Mouse (Mus musculus) limb, embryonic 13.5 days (tissue): Measurements from ENCODE around the gene Pcsk4. TPM values are rescaled to one million over a fixed set of nuclear protein-coding genes. Genes with fewer than 3 reads are reported as not detected.

ENCODE experiments used
- ATAC-seq: fragments of 200-750 bp; cut with Nextera tagmentation; 2 replicates; pipeline ENCODE4 v1.8.0; 2017; ENCODE audit warnings: low read depth, moderate number of reproducible peaks, moderate TSS enrichment; ENCODE audit not compliant: low FRiP score
- H3K27ac ChIP-seq: fragments of 300-500 bp; sonication (generic); 2 replicates; pipeline ENCODE4 v1.5.1; 2015; ENCODE audit warnings: inconsistent platforms, mild to moderate bottlenecking, moderate library complexity
- H3K27me3 ChIP-seq: fragments of 300-500 bp; sonication (generic); 2 replicates; pipeline ENCODE4 v1.6.1; 2015; ENCODE audit warnings: mild to moderate bottlenecking, inconsistent platforms
- H3K36me3 ChIP-seq: fragments of 300-500 bp; sonication (generic); 2 replicates; pipeline ENCODE4 v1.6.1; 2015; ENCODE audit warnings: inconsistent platforms, mild to moderate bottlenecking, moderate library complexity
- H3K4me1 ChIP-seq: fragments of 300-500 bp; sonication (generic); 2 replicates; pipeline ENCODE4 v1.6.1; 2015; ENCODE audit warnings: inconsistent platforms
- H3K4me2 ChIP-seq: fragments of 300-500 bp; sonication (generic); replicated peaks from 2 replicates; pipeline ENCODE4 v1.6.1; 2015; ENCODE audit warnings: inconsistent platforms, mild to moderate bottlenecking, moderate library complexity
- H3K4me3 ChIP-seq: fragments of 300-500 bp; sonication (generic); 2 replicates; pipeline ENCODE4 v1.5.1; 2015; ENCODE audit warnings: moderate library complexity, mild to moderate bottlenecking, inconsistent platforms
- H3K9ac ChIP-seq: fragments of 300-500 bp; sonication (generic); 2 replicates; pipeline ENCODE4 v1.6.1; 2015; ENCODE audit warnings: mild to moderate bottlenecking, inconsistent platforms
- H3K9me3 ChIP-seq: fragments of 300-500 bp; sonication (generic); 2 replicates; pipeline ENCODE4 v1.6.1; 2016; ENCODE audit warnings: inconsistent platforms
- WGBS: fragments of 180-500 bp; shearing (Covaris S2); methylation state at CpG from one replicate; pipeline ENCODE4 v1.1.7; 2015; 5-methylcytosine and 5-hydroxymethylcytosine counted together
- polyA plus RNA-seq: library from polyadenylated mRNA; unstranded; fragments of >200 nt; fragmentation: Nextera tagmentation; extraction: Ambion mirVana; gene quantifications from 2 replicates; pipeline ENCODE4 v1.2.1, GENCODE M21; 2015

Gene Pcsk4
- polyA plus RNA-seq, 1 experiment from 2014 or later: 4.8 TPM

- H3K4me3 ChIP-seq: peak overlapping the region; percentile 99
- peaks cover 32% of the 10 kb centered on the region for H3K36me3 ChIP-seq
- no peaks in the 10 kb centered on the region for H3K9me3 ChIP-seq
- peak overlapping the region; percentile 100 for H3K9ac ChIP-seq
- 33% methylated on average over 14 of the region's 14 CpGs for WGBS
- peak overlapping the region; percentile 95; the same call in 1 of the 2 replicates for H3K27ac ChIP-seq
- H3K4me1 ChIP-seq: peaks cover 39% of the 10 kb centered on the region
- ATAC-seq: no peak
- H3K27me3 ChIP-seq: peaks cover 18% of the 10 kb centered on the region
- H3K4me2 ChIP-seq: peak overlapping the region; percentile 99
These were observed 36.0 kb downstream of the Pcsk4 start for GRCm38 (mm10) chr10:80293325-80293724.

- peaks cover 10% of the 10 kb centered on the region for H3K27me3 ChIP-seq
- H3K9me3 ChIP-seq: no peaks in the 10 kb centered on the region
- peaks cover 39% of the 10 kb centered on the region for H3K36me3 ChIP-seq
- ATAC-seq: peak; percentile 84
- peaks cover 39% of the 10 kb centered on the region for H3K4me1 ChIP-seq
- peak within 1 kb of the TSS; percentile 100 for H3K9ac ChIP-seq
- H3K4me2 ChIP-seq: peak within 1 kb of the TSS; percentile 99
- WGBS: under 1% methylated on average over 72 of the region's 72 CpGs
- peak within 1 kb of the TSS; percentile 95 for H3K27ac ChIP-seq
- H3K4me3 ChIP-seq: peak within 1 kb of the TSS; percentile 99
These were observed 36.8 kb downstream of the Pcsk4 start, which contains the start of gene Rps15 for GRCm38 (mm10) chr10:80292251-80293146. Gene Rps15 (plus strand): TSS chr10:80292453.

DNA sequence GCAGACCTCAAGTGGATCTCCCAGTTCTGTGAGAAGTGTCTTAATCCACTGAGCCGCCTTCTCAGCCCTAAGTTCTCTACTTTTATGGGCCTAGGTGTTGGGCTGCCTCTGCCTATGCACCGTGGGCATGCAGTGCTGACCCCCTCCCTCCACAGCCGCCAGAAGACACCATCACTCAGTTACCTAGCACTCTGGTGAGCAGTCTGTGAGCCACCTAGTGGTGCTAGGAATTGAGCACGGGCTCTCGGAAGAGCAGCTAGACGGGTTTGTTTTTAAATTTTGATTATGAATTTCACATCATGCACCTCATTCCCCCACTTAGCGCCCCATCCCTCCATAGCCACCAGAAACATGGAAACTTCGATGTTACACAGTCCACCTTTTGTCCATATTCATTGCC is 40.6 kb downstream of the Pcsk4 start:
- no peak for ATAC-seq
- Histone ChIP-seq H3K9me3 (no peaks in the 10 kb centered on the region), H3K27me3 (no peaks in the 10 kb centered on the region), H3K36me3 (peaks cover 62% of the 10 kb centered on the region), H3K4me3 (no peak overlapping the region), H3K4me2 (no peak overlapping the region), H3K4me1 (peaks cover 10% of the 10 kb centered on the region), H3K9ac (no peak overlapping the region), H3K27ac (no peak overlapping the region)
- WGBS: 70% methylated on average over 8 of the region's 8 CpGs

- ATAC-seq: no peak
- no peak overlapping the region for H3K4me3 ChIP-seq
- H3K27ac ChIP-seq: no peak overlapping the region; the same call in 1 of the 2 replicates
- H3K9me3 ChIP-seq: no peaks in the 10 kb centered on the region
- H3K9ac ChIP-seq: no peak overlapping the region
- peaks cover 4% of the 10 kb centered on the region for H3K4me1 ChIP-seq
- H3K27me3 ChIP-seq: no peaks in the 10 kb centered on the region
- peaks cover 62% of the 10 kb centered on the region for H3K36me3 ChIP-seq
- H3K4me2 ChIP-seq: no peak overlapping the region
- WGBS: 91% methylated on average over 12 of the region's 12 CpGs
These were observed 41.2 kb downstream of the Pcsk4 start for GRCm38 (mm10) chr10:80288097-80288496.

GRCm38 (mm10) chr10:80285222-80286070 is 43.9 kb downstream of the Pcsk4 start:
- H3K36me3 ChIP-seq: peaks cover 88% of the 10 kb centered on the region
- no peaks in the 10 kb centered on the region for H3K9me3 ChIP-seq
- H3K27me3 ChIP-seq: no peaks in the 10 kb centered on the region
- H3K9ac ChIP-seq: no peak overlapping the region
- H3K4me2 ChIP-seq: no peak overlapping the region
- H3K4me3 ChIP-seq: no peak overlapping the region
- no peaks in the 10 kb centered on the region for H3K4me1 ChIP-seq
- WGBS: 78% methylated on average over 15 of the region's 15 CpGs
- ATAC-seq: no peak
- no peak overlapping the region for H3K27ac ChIP-seq

- no peak overlapping the region for H3K27ac ChIP-seq
- no peak for ATAC-seq
- H3K9ac ChIP-seq: no peak overlapping the region
- H3K36me3 ChIP-seq: peaks cover 98% of the 10 kb centered on the region
- 90% methylated on average over 20 of the region's 20 CpGs for WGBS
- H3K27me3 ChIP-seq: no peaks in the 10 kb centered on the region
- no peak overlapping the region for H3K4me2 ChIP-seq
- no peaks in the 10 kb centered on the region for H3K9me3 ChIP-seq
- no peaks in the 10 kb centered on the region for H3K4me1 ChIP-seq
- H3K4me3 ChIP-seq: no peak overlapping the region
These were observed 46.5 kb downstream of the Pcsk4 start for GRCm38 (mm10) chr10:80282481-80283441.

GRCm38 (mm10) chr10:80281921-80282371 is 47.4 kb downstream of the Pcsk4 start:
- no peak overlapping the region for H3K27ac ChIP-seq
- no peaks in the 10 kb centered on the region for H3K9me3 ChIP-seq
- H3K4me1 ChIP-seq: no peaks in the 10 kb centered on the region
- peaks cover 98% of the 10 kb centered on the region for H3K36me3 ChIP-seq
- H3K9ac ChIP-seq: no peak overlapping the region
- no peak overlapping the region for H3K4me3 ChIP-seq
- WGBS: 78% methylated on average over 8 of the region's 8 CpGs
- H3K27me3 ChIP-seq: no peaks in the 10 kb centered on the region
- H3K4me2 ChIP-seq: no peak overlapping the region
- ATAC-seq: no peak

- H3K4me3 ChIP-seq: no peak overlapping the region
- WGBS: 85% methylated on average over 7 of the region's 7 CpGs
- peaks cover 96% of the 10 kb centered on the region for H3K36me3 ChIP-seq
- no peak overlapping the region for H3K4me2 ChIP-seq
- H3K9ac ChIP-seq: no peak overlapping the region
- ATAC-seq: no peak
- H3K4me1 ChIP-seq: no peaks in the 10 kb centered on the region
- H3K27me3 ChIP-seq: no peaks in the 10 kb centered on the region
- H3K27ac ChIP-seq: no peak overlapping the region
- H3K9me3 ChIP-seq: no peaks in the 10 kb centered on the region
These were observed 48.0 kb downstream of the Pcsk4 start for GRCm38 (mm10) chr10:80281304-80281703.

GRCm38 (mm10) chr10:80279273-80279672 is 50.0 kb downstream of the Pcsk4 start:
- no peak overlapping the region for H3K27ac ChIP-seq
- H3K36me3 ChIP-seq: peaks cover 97% of the 10 kb centered on the region
- no peaks in the 10 kb centered on the region for H3K9me3 ChIP-seq
- no peak overlapping the region for H3K9ac ChIP-seq
- WGBS: 94% methylated on average over 12 of the region's 12 CpGs
- H3K4me3 ChIP-seq: no peak overlapping the region
- no peak overlapping the region for H3K4me2 ChIP-seq
- ATAC-seq: no peak
- no peaks in the 10 kb centered on the region for H3K4me1 ChIP-seq
- H3K27me3 ChIP-seq: no peaks in the 10 kb centered on the region

DNA sequence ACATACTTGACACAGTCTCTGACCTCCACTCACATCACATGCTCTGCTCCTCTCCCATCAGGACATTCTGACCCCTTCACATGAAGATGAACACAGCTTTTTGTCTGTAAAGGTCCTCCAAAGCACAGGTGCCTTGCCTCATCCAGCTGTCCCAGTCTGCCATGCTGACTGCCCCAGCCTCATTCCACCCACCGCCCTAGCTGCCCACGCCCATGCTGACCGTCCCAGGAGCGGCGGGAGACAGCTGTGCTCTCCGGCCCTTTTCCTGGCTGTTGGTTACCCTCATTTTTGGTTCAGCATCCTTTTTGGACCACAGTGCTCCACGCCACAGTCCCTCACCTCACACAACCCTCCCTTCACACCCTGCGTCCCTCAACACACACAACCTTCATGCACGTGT is 50.9 kb downstream of the Pcsk4 start:
- Histone ChIP-seq H3K9me3 (no peaks in the 10 kb centered on the region), H3K27me3 (no peaks in the 10 kb centered on the region), H3K4me1 (no peaks in the 10 kb centered on the region), H3K36me3 (peaks cover 97% of the 10 kb centered on the region), H3K27ac (no peak overlapping the region), H3K4me3 (no peak overlapping the region), H3K4me2 (no peak overlapping the region), H3K9ac (no peak overlapping the region)
- WGBS: 97% methylated on average over 9 of the region's 9 CpGs
- no peak for ATAC-seq

- no peak for ATAC-seq
- Histone ChIP-seq H3K4me3 (no peak overlapping the region), H3K27ac (no peak overlapping the region), H3K9me3 (no peaks in the 10 kb centered on the region), H3K9ac (no peak overlapping the region), H3K4me2 (no peak overlapping the region), H3K4me1 (peaks cover 5% of the 10 kb centered on the region; the same call in 1 of the 2 replicates), H3K27me3 (no peaks in the 10 kb centered on the region), H3K36me3 (peaks cover 84% of the 10 kb centered on the region)
- 85% methylated on average over 5 of the region's 5 CpGs for WGBS
These were observed 53.1 kb downstream of the Pcsk4 start for GRCm38 (mm10) chr10:80276238-80276637.
